Comparison of ENCODE assay signal across 9 mouse cellular contexts in the genomic region with DNA sequence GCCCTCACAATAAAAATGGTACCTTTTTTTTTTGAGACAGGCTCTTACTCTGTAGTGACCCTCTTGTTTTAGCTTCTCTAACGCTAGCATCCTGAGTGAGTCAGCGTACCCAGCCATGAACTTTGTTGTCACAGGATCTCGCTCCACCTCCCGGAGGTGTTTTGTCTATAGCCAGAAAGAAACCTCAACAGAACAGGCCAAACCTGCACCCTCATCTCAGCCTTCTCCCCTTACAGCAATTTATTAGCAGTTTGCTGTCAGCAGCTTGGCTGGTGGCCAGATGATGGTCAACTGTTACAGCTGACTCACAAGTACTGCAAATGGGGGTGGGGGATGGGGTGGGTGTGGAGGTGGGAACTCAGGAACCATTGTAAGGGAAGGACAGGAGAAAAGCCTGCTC. TPM values are rescaled to one million over a fixed set of nuclear protein-coding genes. Genes with fewer than 3 reads are reported as not detected.
DNase-seq lines count a peak whose midpoint lies in the region; ATAC-seq and TF ChIP-seq lines count a peak whose summit lies in the region.
"Had no signal": no experiment of that assay in that cellular context is flagged by ENCODE, and none has a peak within 500 bp of the region (broad histone marks: within the 10 kb centered on the region; RNA-seq: fewer than 3 reads in every experiment).

No protein-coding gene starts in this region.

- H3K4me2 ChIP-seq in hindbrain, embryonic 14.5 days (replicated peaks), result no peak overlapping the region
- no peak overlapping the region for H3K4me2 ChIP-seq in lung, postnatal 0 days (replicated peaks; ENCODE audit: low read depth, low read length)
- H3K4me2 ChIP-seq in forebrain, embryonic 12.5 days, result no peak overlapping the region

- H3K4me1 ChIP-seq in hindbrain, embryonic 14.5 days (replicated peaks; ENCODE audit: control insufficient read depth, insufficient read depth, low read length), result no peaks in the 10 kb centered on the region
- H3K4me1 ChIP-seq in hindbrain, embryonic 10.5 days (replicated peaks), result no peaks in the 10 kb centered on the region
- H3K4me1 ChIP-seq in lung, postnatal 0 days (ENCODE audit: insufficient read depth, low read depth, low read length), result 0 out of 2 replicates have a peak, but pooled peaks cover 7% of the 10 kb centered on the region
- no peaks in the 10 kb centered on the region for H3K4me1 ChIP-seq in forebrain, embryonic 12.5 days

- H3K27ac ChIP-seq in hindbrain, embryonic 14.5 days, result no peak overlapping the region
- no peak overlapping the region for H3K27ac ChIP-seq in hindbrain, embryonic 10.5 days
- H3K27ac ChIP-seq in lung, postnatal 0 days (ENCODE audit: low read length), result no peak overlapping the region
- no peak overlapping the region for H3K27ac ChIP-seq in forebrain, embryonic 12.5 days

- H3K4me3 ChIP-seq in hindbrain, embryonic 14.5 days (replicated peaks; ENCODE audit: low read length), result no peak overlapping the region
- no peak overlapping the region for H3K4me3 ChIP-seq in hindbrain, embryonic 10.5 days
- no peak overlapping the region for H3K4me3 ChIP-seq in lung, postnatal 0 days (ENCODE audit: low read depth, low read length)
- no peak overlapping the region for H3K4me3 ChIP-seq in forebrain, embryonic 12.5 days (replicated peaks)

- H3K9ac ChIP-seq in hindbrain, embryonic 14.5 days, result no peak overlapping the region
- H3K9ac ChIP-seq in lung, postnatal 0 days (replicated peaks; ENCODE audit: low read depth), result no peak overlapping the region
- H3K9ac ChIP-seq in forebrain, embryonic 12.5 days, result no peak overlapping the region

- DNase-seq in hindbrain, embryonic 14.5 days (ENCODE audit: low spot score), result peak; percentile 69
- no peak for DNase-seq in hindbrain, embryonic 10.5 days (ENCODE audit: low spot score)
- peak; percentile 58 for DNase-seq in ES-CJ7 (ENCODE audit: low read depth, low spot score)
- DNase-seq in adrenal gland, postnatal 10 days, result peak; percentile 90
- DNase-seq in lung, postnatal 0 days (ENCODE audit: low spot score), result peak; percentile 74
- no peak for DNase-seq in natural killer cell, adult 2 months (ENCODE audit: low spot score in 2 of 2)
- no peak for DNase-seq in thymus, postnatal 10 days (ENCODE audit: low spot score in 2 of 2)

- WGBS in hindbrain, embryonic 14.5 days, result 82% methylated on average over 4 of the region's 4 CpGs
- 91% methylated on average over 4 of the region's 4 CpGs for WGBS in hindbrain, embryonic 10.5 days
- WGBS in lung, postnatal 0 days, result 73% methylated on average over 4 of the region's 4 CpGs
- 86% methylated on average over 4 of the region's 4 CpGs for WGBS in forebrain, embryonic 12.5 days

- H3K27me3 ChIP-seq in hindbrain, embryonic 14.5 days (ENCODE audit: control insufficient read depth, insufficient read depth, low read length), result no peaks in the 10 kb centered on the region
- no peaks in the 10 kb centered on the region for H3K27me3 ChIP-seq in hindbrain, embryonic 10.5 days (ENCODE audit: insufficient read depth, poor library complexity, severe bottlenecking)
- H3K27me3 ChIP-seq in lung, postnatal 0 days (replicated peaks; ENCODE audit: insufficient read depth, low read length), result no peaks in the 10 kb centered on the region
- no peaks in the 10 kb centered on the region for H3K27me3 ChIP-seq in forebrain, embryonic 12.5 days

- no peak for TF ChIP-seq CTCF in lung, postnatal 0 days (IDR thresholded peaks at IDR 0.05)

- peaks cover 6% of the 10 kb centered on the region for H3K9me3 ChIP-seq in hindbrain, embryonic 14.5 days (ENCODE audit: control insufficient read depth, low read length)
- peaks cover 98% of the 10 kb centered on the region for H3K9me3 ChIP-seq in hindbrain, embryonic 10.5 days
- H3K9me3 ChIP-seq in lung, postnatal 0 days (ENCODE audit: low read length), result no peaks in the 10 kb centered on the region
- H3K9me3 ChIP-seq in forebrain, embryonic 12.5 days, result peaks cover 34% of the 10 kb centered on the region

- ATAC-seq in hindbrain, embryonic 14.5 days (ENCODE audit: low FRiP score), result no peak
- peak; percentile 8 for ATAC-seq in lung, postnatal 0 days
- ATAC-seq in forebrain, embryonic 12.5 days (ENCODE audit: low FRiP score), result no peak

- TF ChIP-seq EP300 in lung, postnatal 0 days (IDR thresholded peaks at IDR 0.05), result no peak

- H3K36me3 ChIP-seq in hindbrain, embryonic 14.5 days (replicated peaks; ENCODE audit: control insufficient read depth, insufficient read depth), result peaks cover 70% of the 10 kb centered on the region
- H3K36me3 ChIP-seq in hindbrain, embryonic 10.5 days, result peaks cover 82% of the 10 kb centered on the region
- H3K36me3 ChIP-seq in lung, postnatal 0 days (ENCODE audit: insufficient read depth, low read length), result peaks cover 62% of the 10 kb centered on the region
- H3K36me3 ChIP-seq in forebrain, embryonic 12.5 days (replicated peaks), result peaks cover 82% of the 10 kb centered on the region

RNA-seq across cellular contexts. Expression of a gene that starts 15.2 kb away (rescaled TPM):
- polyA plus RNA-seq in hindbrain, embryonic 14.5 days (2014; fragmentation: Nextera tagmentation; extraction: Ambion mirVana), result 64.1 and 64.5 TPM in 2 replicates
- polyA plus RNA-seq in hindbrain, embryonic 10.5 days (2016; fragmentation: Nextera tagmentation; extraction: Ambion mirVana), result 169 and 205 TPM in 2 replicates
- total RNA-seq in adrenal gland, postnatal 10 days (2021), result 10 to 100 TPM; 63.8 to 91.9 TPM
- polyA plus RNA-seq in lung, postnatal 0 days (2015; fragmentation: Nextera tagmentation; extraction: Ambion mirVana), result 21.9 and 26.0 TPM in 2 replicates
- polyA plus RNA-seq in forebrain, embryonic 12.5 days (2016; fragmentation: Nextera tagmentation; extraction: Ambion mirVana), result 209 and 210 TPM in 2 replicates

RNA-seq across cellular contexts. Expression of a gene that starts 15.2 kb away (rescaled TPM):
- 0.10 and 0.17 TPM in 2 replicates for polyA plus RNA-seq in hindbrain, embryonic 14.5 days (2014; fragmentation: Nextera tagmentation; extraction: Ambion mirVana)
- polyA plus RNA-seq in hindbrain, embryonic 10.5 days (2016; fragmentation: Nextera tagmentation; extraction: Ambion mirVana), result not detected in 2 replicates
- not detected for total RNA-seq in adrenal gland, postnatal 10 days (2021)
- polyA plus RNA-seq in lung, postnatal 0 days (2015; fragmentation: Nextera tagmentation; extraction: Ambion mirVana), result 0.05 TPM in 1 of 2 replicates, not detected in the other
- polyA plus RNA-seq in forebrain, embryonic 12.5 days (2016; fragmentation: Nextera tagmentation; extraction: Ambion mirVana), result not detected in 2 replicates

RNA-seq across cellular contexts. Expression of a gene that starts 35.5 kb away (rescaled TPM):
- polyA plus RNA-seq in hindbrain, embryonic 14.5 days (2014; fragmentation: Nextera tagmentation; extraction: Ambion mirVana), result 1.1 and 2.0 TPM in 2 replicates
- polyA plus RNA-seq in hindbrain, embryonic 10.5 days (2016; fragmentation: Nextera tagmentation; extraction: Ambion mirVana), result 0.93 and 1.1 TPM in 2 replicates
- 1 to 10 TPM in 1 of 2 experiments, under 1 TPM in 1; 0.67 to 1.3 TPM for total RNA-seq in adrenal gland, postnatal 10 days (2021)
- polyA plus RNA-seq in lung, postnatal 0 days (2015; fragmentation: Nextera tagmentation; extraction: Ambion mirVana), result 0.15 and 0.43 TPM in 2 replicates
- polyA plus RNA-seq in forebrain, embryonic 12.5 days (2016; fragmentation: Nextera tagmentation; extraction: Ambion mirVana), result 1.4 and 1.7 TPM in 2 replicates

RNA-seq across cellular contexts. Expression of a gene that starts 50.5 kb away (rescaled TPM):
- polyA plus RNA-seq in hindbrain, embryonic 14.5 days (2014; fragmentation: Nextera tagmentation; extraction: Ambion mirVana), result not detected in 2 replicates
- not detected in 2 replicates for polyA plus RNA-seq in hindbrain, embryonic 10.5 days (2016; fragmentation: Nextera tagmentation; extraction: Ambion mirVana)
- 100 to 1,000 TPM in 1 of 2 experiments, 10 to 100 TPM in 1; 40.3 to 102 TPM for total RNA-seq in adrenal gland, postnatal 10 days (2021)
- 0.21 and 0.26 TPM in 2 replicates for polyA plus RNA-seq in lung, postnatal 0 days (2015; fragmentation: Nextera tagmentation; extraction: Ambion mirVana)
- not detected in 2 replicates for polyA plus RNA-seq in forebrain, embryonic 12.5 days (2016; fragmentation: Nextera tagmentation; extraction: Ambion mirVana)

RNA-seq across cellular contexts. Expression of a gene that starts 56.7 kb away (rescaled TPM):
- 11.9 and 16.5 TPM in 2 replicates for polyA plus RNA-seq in hindbrain, embryonic 14.5 days (2014; fragmentation: Nextera tagmentation; extraction: Ambion mirVana)
- polyA plus RNA-seq in hindbrain, embryonic 10.5 days (2016; fragmentation: Nextera tagmentation; extraction: Ambion mirVana), result 13.4 and 14.0 TPM in 2 replicates
- 1 to 10 TPM; 3.0 to 3.9 TPM for total RNA-seq in adrenal gland, postnatal 10 days (2021)
- polyA plus RNA-seq in lung, postnatal 0 days (2015; fragmentation: Nextera tagmentation; extraction: Ambion mirVana), result 2.7 and 3.8 TPM in 2 replicates
- 12.6 and 14.4 TPM in 2 replicates for polyA plus RNA-seq in forebrain, embryonic 12.5 days (2016; fragmentation: Nextera tagmentation; extraction: Ambion mirVana)
- total RNA-seq: liver, adult 2 months had no signal
- polyA plus RNA-seq: liver, adult 2 months had no signal

Comparison
In these comparisons a context has a peak if more than half of its experiments do, and no peak if none do; other contexts are left out.
1. DNase-seq: peak in hindbrain, embryonic 14.5 days (single experiment), ES-CJ7 (single experiment), adrenal gland, postnatal 10 days (single experiment) and lung, postnatal 0 days (single experiment); none in hindbrain, embryonic 10.5 days (single experiment), natural killer cell, adult 2 months (0 of 2) and thymus, postnatal 10 days (0 of 2).